Mouse (Mus musculus): ENCODE data around the gene Scnn1b. TPM values are rescaled to one million over a fixed set of nuclear protein-coding genes. Genes with fewer than 3 reads are reported as not detected.
A peak's percentile ranks its signal among the peaks of the same experiment; 100 is the strongest.

Gene Scnn1b
- 0.10 TPM in 1 of 2 replicates, not detected in the other for polyA plus RNA-seq (2016; fragmentation: Nextera tagmentation; extraction: Ambion mirVana)

GRCm38 (mm10) chr7:121864858-121865585, at the start of gene Scnn1b:
TSS of gene Scnn1b (plus strand) at chr7:121865038.
- H3K27ac ChIP-seq: no peak within 1 kb of the TSS
- no peaks in the 10 kb centered on the region for H3K36me3 ChIP-seq (replicated peaks)
- H3K4me1 ChIP-seq: peaks cover 11% of the 10 kb centered on the region
- DNase-seq (ENCODE audit: extremely low spot score, low spot score): no peak
- H3K27me3 ChIP-seq (ENCODE audit: poor library complexity, severe bottlenecking): peaks cover 48% of the 10 kb centered on the region
- no peaks in the 10 kb centered on the region for H3K9me3 ChIP-seq
- H3K4me3 ChIP-seq: peak within 1 kb of the TSS; percentile 46
- WGBS: 2% methylated on average over 38 of the region's 42 CpGs

GRCm38 (mm10) chr7:121821632-121822031, 43.2 kb upstream of the Scnn1b start:
- Histone ChIP-seq H3K4me1 (no peaks in the 10 kb centered on the region), H3K27ac (no peak overlapping the region), H3K9me3 (no peaks in the 10 kb centered on the region), H3K27me3 (ENCODE audit: poor library complexity, severe bottlenecking) (no peaks in the 10 kb centered on the region), H3K36me3 (replicated peaks) (no peaks in the 10 kb centered on the region), H3K4me3 (no peak overlapping the region)
- no peak for DNase-seq (ENCODE audit: extremely low spot score, low spot score)
- 91% methylated on average over 6 of the region's 6 CpGs for WGBS

- no peak for DNase-seq (ENCODE audit: extremely low spot score, low spot score)
- Histone ChIP-seq H3K4me1 (no peaks in the 10 kb centered on the region), H3K9me3 (no peaks in the 10 kb centered on the region), H3K27me3 (ENCODE audit: poor library complexity, severe bottlenecking) (no peaks in the 10 kb centered on the region), H3K27ac (no peak overlapping the region), H3K36me3 (replicated peaks) (no peaks in the 10 kb centered on the region), H3K4me3 (no peak overlapping the region)
- 92% methylated on average over 1 of the region's 1 CpGs for WGBS
Measured at GRCm38 (mm10) chr7:121828481-121828880, 36.4 kb upstream of the Scnn1b start.

- Histone ChIP-seq H3K36me3 (replicated peaks) (no peaks in the 10 kb centered on the region), H3K9me3 (peaks cover 3% of the 10 kb centered on the region; the same call in 1 of the 2 replicates), H3K4me3 (no peak overlapping the region), H3K4me1 (no peaks in the 10 kb centered on the region), H3K27ac (no peak overlapping the region), H3K27me3 (ENCODE audit: poor library complexity, severe bottlenecking) (no peaks in the 10 kb centered on the region)
- WGBS: 86% methylated on average over 7 of the region's 7 CpGs
- DNase-seq (ENCODE audit: extremely low spot score, low spot score): no peak
Measured at GRCm38 (mm10) chr7:121835392-121835791, 29.4 kb upstream of the Scnn1b start.

- Histone ChIP-seq H3K4me3 (no peak overlapping the region), H3K27ac (no peak overlapping the region), H3K9me3 (peaks cover 3% of the 10 kb centered on the region; the same call in 1 of the 2 replicates), H3K4me1 (no peaks in the 10 kb centered on the region), H3K27me3 (ENCODE audit: poor library complexity, severe bottlenecking) (no peaks in the 10 kb centered on the region), H3K36me3 (replicated peaks) (no peaks in the 10 kb centered on the region)
- WGBS: 96% methylated on average over 7 of the region's 7 CpGs
- no peak for DNase-seq (ENCODE audit: extremely low spot score, low spot score)
Measured at GRCm38 (mm10) chr7:121836827-121837226, 28.0 kb upstream of the Scnn1b start.

- Histone ChIP-seq H3K4me1 (no peaks in the 10 kb centered on the region), H3K36me3 (replicated peaks) (no peaks in the 10 kb centered on the region), H3K27ac (no peak overlapping the region), H3K27me3 (ENCODE audit: poor library complexity, severe bottlenecking) (no peaks in the 10 kb centered on the region), H3K4me3 (no peak overlapping the region), H3K9me3 (no peaks in the 10 kb centered on the region)
- WGBS: 72% methylated on average over 7 of the region's 7 CpGs
- DNase-seq (ENCODE audit: extremely low spot score, low spot score): no peak
Measured at GRCm38 (mm10) chr7:121840810-121841209, 24.0 kb upstream of the Scnn1b start.

GRCm38 (mm10) chr7:121842234-121842633, 22.6 kb upstream of the Scnn1b start:
- Histone ChIP-seq H3K4me1 (no peaks in the 10 kb centered on the region), H3K9me3 (no peaks in the 10 kb centered on the region), H3K27me3 (ENCODE audit: poor library complexity, severe bottlenecking) (no peaks in the 10 kb centered on the region), H3K27ac (no peak overlapping the region), H3K4me3 (no peak overlapping the region), H3K36me3 (replicated peaks) (no peaks in the 10 kb centered on the region)
- DNase-seq (ENCODE audit: extremely low spot score, low spot score): no peak
- WGBS: 86% methylated on average over 6 of the region's 6 CpGs

GRCm38 (mm10) chr7:121845964-121846363, 18.9 kb upstream of the Scnn1b start:
- Histone ChIP-seq H3K4me3 (no peak overlapping the region), H3K4me1 (no peaks in the 10 kb centered on the region), H3K9me3 (no peaks in the 10 kb centered on the region), H3K27ac (no peak overlapping the region), H3K27me3 (ENCODE audit: poor library complexity, severe bottlenecking) (no peaks in the 10 kb centered on the region), H3K36me3 (replicated peaks) (no peaks in the 10 kb centered on the region)
- no peak for DNase-seq (ENCODE audit: extremely low spot score, low spot score)
- 87% methylated on average over 6 of the region's 6 CpGs for WGBS

GRCm38 (mm10) chr7:121848537-121849168, 16.2 kb upstream of the Scnn1b start:
- H3K4me3 ChIP-seq: no peak overlapping the region
- no peaks in the 10 kb centered on the region for H3K4me1 ChIP-seq
- no peaks in the 10 kb centered on the region for H3K27me3 ChIP-seq (ENCODE audit: poor library complexity, severe bottlenecking)
- DNase-seq (ENCODE audit: extremely low spot score, low spot score): no peak
- no peaks in the 10 kb centered on the region for H3K36me3 ChIP-seq (replicated peaks)
- 87% methylated on average over 8 of the region's 9 CpGs for WGBS
- H3K27ac ChIP-seq: no peak overlapping the region
- no peaks in the 10 kb centered on the region for H3K9me3 ChIP-seq

GRCm38 (mm10) chr7:121857177-121857884, 7.5 kb upstream of the Scnn1b start:
- H3K27me3 ChIP-seq (ENCODE audit: poor library complexity, severe bottlenecking): no peaks in the 10 kb centered on the region
- no peaks in the 10 kb centered on the region for H3K36me3 ChIP-seq (replicated peaks)
- H3K9me3 ChIP-seq: no peaks in the 10 kb centered on the region
- no peak for DNase-seq (ENCODE audit: extremely low spot score, low spot score)
- H3K4me3 ChIP-seq: no peak overlapping the region
- no peaks in the 10 kb centered on the region for H3K4me1 ChIP-seq
- no peak overlapping the region for H3K27ac ChIP-seq
- WGBS: 90% methylated on average over 11 of the region's 11 CpGs

- 87% methylated on average over 8 of the region's 8 CpGs for WGBS
- peaks cover 11% of the 10 kb centered on the region for H3K27me3 ChIP-seq (ENCODE audit: poor library complexity, severe bottlenecking)
- H3K4me1 ChIP-seq: no peaks in the 10 kb centered on the region
- H3K4me3 ChIP-seq: no peak overlapping the region
- no peak for DNase-seq (ENCODE audit: extremely low spot score, low spot score)
- no peaks in the 10 kb centered on the region for H3K9me3 ChIP-seq
- no peaks in the 10 kb centered on the region for H3K36me3 ChIP-seq (replicated peaks)
- no peak overlapping the region for H3K27ac ChIP-seq
Measured at GRCm38 (mm10) chr7:121858939-121859338, 5.9 kb upstream of the Scnn1b start.

- H3K4me1 ChIP-seq: peaks cover 8% of the 10 kb centered on the region
Measured at GRCm38 (mm10) chr7:121871631-121872030, 6.8 kb downstream of the Scnn1b start.

GRCm38 (mm10) chr7:121873998-121874397, 9.2 kb downstream of the Scnn1b start:
- H3K27me3 ChIP-seq (ENCODE audit: poor library complexity, severe bottlenecking): peaks cover 9% of the 10 kb centered on the region
- H3K4me3 ChIP-seq: no peak overlapping the region
- no peaks in the 10 kb centered on the region for H3K9me3 ChIP-seq
- peaks cover 8% of the 10 kb centered on the region for H3K4me1 ChIP-seq
- no peak overlapping the region for H3K27ac ChIP-seq
- no peaks in the 10 kb centered on the region for H3K36me3 ChIP-seq (replicated peaks)
- no peak for DNase-seq (ENCODE audit: extremely low spot score, low spot score)
- WGBS: 56% methylated on average over 3 of the region's 3 CpGs

More at GRCm38 (mm10) chr7:121871631-121872030, 6.8 kb downstream of the Scnn1b start:
- DNase-seq (ENCODE audit: extremely low spot score, low spot score): no peak
- H3K4me3 ChIP-seq: no peak overlapping the region
- H3K27ac ChIP-seq: no peak overlapping the region
- H3K27me3 ChIP-seq (ENCODE audit: poor library complexity, severe bottlenecking): peaks cover 18% of the 10 kb centered on the region
- 88% methylated on average over 2 of the region's 3 CpGs for WGBS
- no peaks in the 10 kb centered on the region for H3K9me3 ChIP-seq
- no peaks in the 10 kb centered on the region for H3K36me3 ChIP-seq (replicated peaks)
